Mouse (Mus musculus): ENCODE results near the gene Ston2.

- TF ChIP-seq CTCF (IDR thresholded peaks at IDR 0.05; ENCODE audit: low read depth) (no peak), EP300 (IDR thresholded peaks at IDR 0.05; ENCODE audit: low read depth) (no peak)
Measured at GRCm38 (mm10) chr12:91804262-91804661, 16.1 kb upstream of the Ston2 start.
